Mouse (Mus musculus) urinary bladder, postnatal 14 days (tissue): ENCODE results near the gene Dpy30.
"Not testable (repeated sequence)": the region's sequence is repeated elsewhere in the genome, so short reads cannot be mapped to it uniquely, and the experiment has no call there.

ENCODE experiments used
- DNase-seq: peaks from one replicate; pipeline ENCODE4 v3.0.0; 2021; ENCODE audit warnings: low spot score

Dpy30 gene

DNA sequence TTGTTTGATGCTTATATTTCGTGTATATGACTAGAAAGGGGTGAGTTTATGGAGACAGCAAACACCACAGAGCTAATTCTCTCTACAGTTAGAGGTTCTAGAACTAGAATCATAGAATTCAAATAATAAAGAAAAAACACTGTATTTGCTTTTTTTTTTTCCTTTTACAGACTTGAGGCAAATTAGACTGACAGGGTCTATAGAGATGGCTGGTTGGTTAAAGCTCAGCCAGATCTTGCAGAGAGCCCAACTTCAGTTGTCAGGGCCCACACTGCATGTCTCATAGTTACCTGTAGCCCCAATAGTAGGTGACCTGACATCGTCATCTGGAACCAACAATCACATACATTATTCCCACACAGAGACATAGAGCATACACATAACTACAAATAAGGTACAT is at the start of gene Dpy30:
TSS of gene Dpy30 (minus strand) at position 101 of the 400 bp plus-strand sequence.
- no peak for DNase-seq

- no peak for DNase-seq
Observed at GRCm38 (mm10) chr17:74363592-74363991, 39.8 kb upstream of the Dpy30 start.

DNA sequence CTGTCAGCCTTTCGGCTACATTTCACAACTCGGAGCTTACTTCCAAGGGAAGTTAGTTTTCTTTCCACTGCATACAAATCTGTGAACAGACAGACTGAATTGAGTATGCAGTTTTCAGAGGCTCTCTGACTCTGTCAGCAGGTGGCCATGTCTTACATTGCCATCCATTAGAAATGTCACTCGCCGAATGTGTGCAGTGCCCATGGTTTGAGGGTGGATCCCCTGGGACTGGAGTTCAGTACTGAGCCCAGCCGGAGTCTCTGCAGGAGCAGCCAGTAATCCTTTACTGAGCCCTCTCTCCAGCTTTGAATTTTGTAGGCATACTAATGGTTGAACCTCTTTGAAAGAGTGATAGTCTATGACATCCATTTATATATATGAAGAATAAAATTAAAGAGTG is 17.4 kb upstream of the Dpy30 start:
- DNase-seq = no peak

DNA sequence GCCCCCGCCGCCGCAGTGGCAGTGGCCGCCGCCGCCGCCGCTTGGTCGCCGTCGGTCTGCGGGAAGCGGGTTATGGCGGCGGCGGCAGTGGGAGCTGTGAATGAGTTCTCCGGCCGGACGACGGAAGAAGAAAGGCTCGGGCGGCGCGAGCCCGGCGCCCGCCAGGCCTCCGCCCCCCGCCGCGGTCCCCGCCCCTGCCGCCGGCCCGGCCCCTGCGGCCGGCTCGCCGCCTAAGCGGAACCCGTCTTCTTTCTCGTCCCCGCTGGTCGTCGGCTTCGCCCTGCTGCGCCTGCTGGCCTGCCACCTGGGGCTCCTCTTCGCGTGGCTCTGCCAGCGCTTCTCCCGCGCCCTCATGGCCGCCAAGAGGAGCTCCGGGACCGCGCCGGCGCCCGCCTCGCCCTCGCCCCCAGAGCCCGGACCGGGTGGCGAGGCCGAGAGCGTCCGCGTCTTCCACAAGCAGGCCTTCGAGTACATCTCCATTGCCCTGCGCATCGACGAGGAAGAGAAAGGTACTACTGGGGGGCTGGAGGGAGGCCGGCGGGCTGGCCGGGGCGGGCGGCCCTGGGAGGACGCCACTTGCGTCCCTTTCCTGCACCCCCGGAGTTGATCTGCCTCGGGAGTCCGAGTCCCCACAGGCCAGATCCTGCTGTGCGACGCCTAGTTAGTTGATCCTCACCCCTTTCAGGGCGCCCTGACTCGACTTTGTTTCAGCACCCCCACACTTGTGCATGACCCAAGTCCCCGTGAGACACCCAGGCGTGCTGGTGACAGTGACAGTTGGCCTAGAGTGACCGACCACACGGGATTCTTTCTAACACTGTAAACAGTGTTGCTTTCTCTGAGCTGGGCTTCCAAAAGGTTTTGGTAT is 15.4 kb upstream of the Dpy30 start, which contains the start of gene Spast:
TSS of gene Spast (plus strand) at position 51 of the 868 bp plus-strand sequence.
- peak; percentile 79 for DNase-seq

DNA sequence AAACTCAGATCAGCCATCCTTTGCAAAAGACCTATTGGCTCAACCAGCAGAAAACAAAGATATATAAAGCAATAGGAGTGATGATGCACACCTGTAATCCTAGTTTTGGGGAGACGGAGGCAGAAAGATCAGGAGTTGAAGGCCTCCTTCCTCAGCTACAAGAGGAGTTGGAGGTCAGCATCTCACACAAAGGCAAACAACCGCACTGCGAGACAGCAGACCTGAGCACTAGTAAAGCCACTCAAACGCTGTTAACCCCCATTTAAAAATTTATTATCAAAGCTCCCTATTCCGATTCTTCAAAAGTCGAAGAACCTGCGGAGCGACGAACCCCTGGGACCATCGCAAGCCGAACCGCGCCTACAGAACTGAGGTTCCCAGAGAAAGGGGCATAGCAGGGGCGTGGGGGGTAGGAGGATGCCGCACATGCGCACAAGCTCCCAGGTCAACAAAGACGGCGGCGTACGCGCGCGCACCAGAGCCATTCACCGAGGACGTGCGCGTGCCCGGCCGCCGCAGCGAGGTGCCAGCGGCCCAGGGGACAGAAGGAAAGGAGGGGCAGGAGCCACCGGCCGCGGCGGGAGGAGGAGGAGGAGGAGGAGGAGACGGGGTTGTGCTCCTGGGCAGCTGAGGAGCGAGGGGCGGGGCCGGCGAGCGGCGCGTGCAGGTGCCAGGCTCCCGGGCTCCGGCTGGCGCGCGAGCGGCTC is 14.6 kb upstream of the Dpy30 start:
- peak; percentile 95 for DNase-seq

DNA sequence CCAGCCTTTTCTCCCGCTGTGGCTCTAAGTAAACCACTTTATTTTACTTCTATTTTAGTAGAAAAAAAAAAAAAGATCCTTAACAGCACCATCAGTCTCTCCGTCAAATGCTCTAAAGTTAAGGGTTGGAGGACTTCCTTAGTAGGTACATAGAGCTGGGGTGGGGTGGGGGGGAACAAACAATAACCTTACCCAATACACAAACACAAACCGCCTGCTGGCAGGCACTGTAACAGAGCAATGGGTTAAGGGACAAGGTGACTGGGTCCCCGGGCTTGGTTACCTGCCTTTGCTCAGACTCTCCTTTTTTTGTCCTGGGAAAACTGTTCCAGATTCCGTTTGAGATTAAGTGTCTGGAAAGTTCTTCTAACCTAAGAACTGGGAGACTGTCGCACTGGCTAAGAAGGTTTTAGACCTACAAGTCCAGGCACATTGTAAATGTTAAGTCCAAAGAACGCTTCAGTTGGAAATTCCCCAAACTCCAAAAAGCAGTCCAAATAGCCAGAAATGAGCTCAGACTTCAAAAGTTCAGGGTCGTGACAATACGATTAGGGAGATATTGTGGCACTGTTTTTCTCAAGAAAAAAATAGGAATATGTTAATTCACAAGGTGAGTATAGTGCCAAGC is 7.4 kb upstream of the Dpy30 start:
- no peak for DNase-seq

DNA sequence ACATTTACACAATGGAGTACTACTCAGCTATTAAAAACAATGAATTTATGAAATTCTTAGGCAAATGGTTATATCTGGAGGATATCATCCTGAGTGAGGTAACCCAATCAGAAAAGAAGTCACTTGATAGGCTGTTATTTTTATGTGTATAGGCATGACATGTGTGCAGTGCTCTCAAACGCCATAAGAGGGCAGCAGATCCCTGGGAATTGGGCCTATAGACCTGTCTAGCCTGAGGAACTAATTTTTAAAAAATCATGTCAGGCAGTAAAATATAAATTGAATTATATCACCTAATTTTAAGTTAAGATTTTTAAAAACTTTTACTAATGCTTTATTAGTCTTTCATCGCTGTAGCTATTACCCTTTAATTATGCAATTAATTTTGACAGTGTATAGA is 4.4 kb upstream of the Dpy30 start:
- peak; percentile 58 for DNase-seq

GRCm38 (mm10) chr17:74327195-74327594 is 3.5 kb upstream of the Dpy30 start:
- DNase-seq = not testable (repeated sequence)

- no peak for DNase-seq
Observed at GRCm38 (mm10) chr17:74322400-74323054, 1.2 kb downstream of the Dpy30 start.

DNA sequence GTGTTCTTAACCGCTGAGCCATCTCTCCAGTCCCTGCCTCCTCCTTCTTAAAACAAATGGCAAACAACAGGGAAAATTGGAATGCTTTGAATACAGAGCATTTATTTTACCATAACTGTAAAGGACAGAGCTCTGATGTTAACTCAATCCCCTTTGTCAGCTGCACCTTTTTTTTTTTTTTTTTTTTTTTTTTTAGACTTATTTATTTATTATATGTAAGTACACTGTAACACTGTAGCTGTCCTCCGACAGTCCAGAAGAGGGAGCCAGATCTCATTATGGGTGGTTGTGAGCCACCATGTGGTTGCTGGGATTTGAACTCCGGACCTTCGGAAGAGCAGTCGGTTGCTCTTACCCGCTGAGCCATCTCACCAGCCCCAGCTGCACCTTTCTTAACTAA is 5.0 kb downstream of the Dpy30 start:
- no peak for DNase-seq

GRCm38 (mm10) chr17:74316309-74316863 is 7.4 kb downstream of the Dpy30 start:
- DNase-seq = peak; percentile 86

DNA sequence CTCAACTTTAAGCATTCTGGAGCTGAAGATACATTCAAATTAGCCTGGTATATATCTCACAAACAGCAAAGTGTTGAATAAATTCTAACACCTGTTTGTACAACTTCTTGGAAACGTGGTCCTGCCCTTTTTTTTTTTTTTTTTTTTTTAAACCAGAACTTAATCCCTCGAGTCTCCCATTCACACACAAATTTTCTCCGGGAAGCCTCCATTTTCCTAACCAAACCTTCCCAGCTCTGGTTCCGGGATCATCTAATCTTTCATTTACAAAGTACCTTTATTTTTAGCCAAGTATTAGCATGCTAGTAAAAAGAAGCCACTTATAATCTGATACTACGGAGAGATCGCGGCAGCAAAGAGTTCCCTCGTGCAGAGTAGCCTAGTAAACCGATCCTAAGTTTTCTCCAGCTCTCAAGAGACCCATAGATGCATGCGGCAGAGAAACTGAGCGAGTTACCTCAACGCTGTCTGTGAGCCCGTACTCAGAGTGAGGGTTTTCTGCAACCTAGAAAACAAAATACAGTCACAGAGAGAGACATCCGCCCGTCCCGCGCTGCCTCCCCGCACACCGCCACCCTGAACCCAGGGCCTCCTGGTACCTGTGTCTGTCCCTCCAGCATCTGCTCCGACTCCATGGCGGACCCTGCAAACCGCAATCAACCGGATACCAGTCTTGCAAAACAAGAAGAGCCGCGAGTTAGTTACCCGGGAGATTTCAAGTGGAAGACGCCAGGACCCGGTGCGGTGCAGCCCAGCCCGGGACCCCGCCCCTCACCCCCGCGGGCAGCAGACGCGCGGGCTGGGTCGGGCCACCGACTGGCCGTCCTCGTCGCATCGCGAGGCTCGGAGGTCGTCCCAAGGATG is 8.1 kb downstream of the Dpy30 start:
- DNase-seq = no peak

GRCm38 (mm10) chr17:74306021-74306420 is 17.7 kb downstream of the Dpy30 start:
- DNase-seq = no peak

GRCm38 (mm10) chr17:74305616-74306015 is 18.1 kb downstream of the Dpy30 start:
- DNase-seq = no peak

- no peak for DNase-seq
Observed at GRCm38 (mm10) chr17:74304060-74304459, 19.7 kb downstream of the Dpy30 start.

- no peak for DNase-seq
Observed at GRCm38 (mm10) chr17:74300089-74300488, 23.7 kb downstream of the Dpy30 start.

DNA sequence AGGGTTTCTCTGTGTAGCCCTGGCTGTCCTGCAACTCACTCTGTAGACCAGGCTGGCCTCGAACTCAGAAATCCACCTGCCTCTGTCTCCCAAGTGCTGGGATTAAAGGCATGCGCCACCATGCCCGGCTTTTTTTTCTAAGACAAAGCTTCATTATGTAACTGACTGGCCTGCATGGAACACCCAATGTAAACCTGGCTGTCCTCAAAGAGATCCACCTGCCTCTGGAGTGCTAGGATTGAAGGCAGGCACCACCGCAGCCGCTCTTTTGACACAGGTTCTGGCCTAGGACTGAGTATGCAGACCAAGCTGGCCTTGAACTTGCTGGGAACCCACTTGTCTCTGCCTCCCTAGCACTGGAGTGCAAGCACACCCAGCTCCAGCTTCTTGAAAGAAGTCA is 26.8 kb downstream of the Dpy30 start:
- DNase-seq = not testable (repeated sequence)

DNA sequence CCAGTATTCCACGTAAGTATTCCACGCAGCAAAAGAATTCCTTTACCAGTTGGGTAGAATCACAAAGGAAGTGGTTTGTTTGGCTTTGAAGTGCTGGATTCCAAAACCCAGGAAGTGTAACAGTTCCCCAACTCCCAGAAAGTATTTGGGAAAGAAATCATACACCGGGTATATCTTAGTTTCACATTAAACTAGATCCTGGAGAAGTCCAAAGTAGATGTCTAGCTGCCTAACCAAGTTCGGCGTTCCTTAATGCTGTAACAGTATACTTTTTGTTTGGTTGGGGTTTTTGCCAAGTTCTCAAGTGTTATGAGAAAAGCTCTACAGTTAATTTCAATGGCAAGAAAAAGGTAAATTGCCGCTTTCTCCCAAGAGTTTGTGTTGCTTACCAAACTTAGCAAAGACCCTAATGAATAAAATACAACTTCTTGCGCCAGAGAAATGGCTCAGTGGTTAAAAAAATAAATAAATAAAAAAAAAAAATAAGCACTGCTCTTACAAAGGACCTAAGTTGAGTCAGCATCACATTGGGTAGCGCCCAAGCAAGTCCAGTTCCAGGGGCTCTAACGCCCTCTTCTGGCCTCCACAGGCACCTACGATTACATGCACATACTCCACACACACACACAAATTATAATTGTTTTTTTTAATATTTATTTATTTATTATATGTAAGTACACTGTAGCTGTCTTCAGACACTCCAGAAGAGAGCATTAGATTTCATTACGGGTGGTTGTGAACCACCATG is 27.5 kb downstream of the Dpy30 start:
- DNase-seq = no peak

GRCm38 (mm10) chr17:74295026-74295970 is 28.4 kb downstream of the Dpy30 start, which contains the start of gene Memo1:
Gene Memo1 (minus strand): TSS chr17:74295521.
- peak; percentile 84 for DNase-seq
